Mouse (Mus musculus) stomach, postnatal 0 days (tissue): ENCODE results near the gene Plb1.

Experiments used
- CTCF ChIP-seq: IDR thresholded peaks from 2 replicates; pipeline ENCODE4 v1.5.1; 2016; ENCODE audit warnings: antibody characterized with exemption, low read depth, mild to moderate bottlenecking, moderate library complexity
- EP300 ChIP-seq: optimal IDR thresholded peaks from 2 replicates; pipeline ENCODE3; 2016; ENCODE audit warnings: antibody characterized with exemption

DNA sequence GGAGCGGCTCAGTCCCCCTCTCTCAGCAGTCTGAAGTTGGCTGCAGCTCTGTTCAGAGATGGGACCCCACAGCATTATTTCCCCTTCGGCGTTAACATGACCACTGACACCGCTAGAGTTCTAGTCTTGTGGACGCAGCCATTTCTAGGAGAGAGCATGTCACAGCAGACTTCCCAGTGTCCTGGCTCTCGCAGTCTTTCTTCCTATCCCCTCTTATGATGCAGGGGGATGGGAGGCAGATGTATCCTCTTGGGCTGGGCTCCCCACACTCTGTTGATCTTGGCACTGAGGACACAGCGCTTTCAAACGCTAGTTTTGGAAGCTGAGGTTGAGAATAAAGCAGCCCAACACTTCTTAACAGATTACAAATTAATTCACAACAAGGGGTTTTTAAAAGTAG lies 24.0 kb upstream of the Plb1 start:
- TF ChIP-seq CTCF, result no peak
- no peak for TF ChIP-seq EP300
